Mouse (Mus musculus): ENCODE data around the gene Hoxd3.

- TF ChIP-seq CTCF (IDR thresholded peaks at IDR 0.05) (no peak), EP300 (IDR thresholded peaks at IDR 0.05) (no peak)
Measured at GRCm38 (mm10) chr2:74733765-74734164, 22.0 kb downstream of the Hoxd3 start.
